In genomic region chr11:86807001-86807477, GRCm38 (mm10) we compare ENCODE assay signal across 8 mouse cellular contexts. TPM values are rescaled to one million over a fixed set of nuclear protein-coding genes. Genes with fewer than 3 reads are reported as not detected.
DNase-seq lines count a peak whose midpoint lies in the region; ATAC-seq lines count a peak whose summit lies in the region.

No protein-coding gene starts in this region.

- H3K27ac ChIP-seq in hindbrain, embryonic 16.5 days (ENCODE audit: low read depth, low read length) = peak overlapping the region; percentile 79

- no peaks in the 10 kb centered on the region for H3K9me3 ChIP-seq in hindbrain, embryonic 16.5 days (ENCODE audit: control insufficient read depth, low read length)

- peaks cover 6% of the 10 kb centered on the region for H3K4me1 ChIP-seq in hindbrain, embryonic 16.5 days (ENCODE audit: control insufficient read depth, insufficient read depth, low read depth, low read length)

- H3K4me3 ChIP-seq in hindbrain, embryonic 16.5 days (ENCODE audit: low read length) = peak overlapping the region; percentile 89

- no peaks in the 10 kb centered on the region for H3K27me3 ChIP-seq in hindbrain, embryonic 16.5 days (replicated peaks; ENCODE audit: control insufficient read depth, insufficient read depth, low read length)

- peak; percentile 31; the same call in 1 of the 2 replicates for ATAC-seq in cerebellum, adult (ENCODE audit: insufficient number of reproducible peaks, low FRiP score, low TSS enrichment)
- peak; percentile 85 for ATAC-seq in hindbrain, embryonic 16.5 days

- under 1% methylated on average over 25 of the region's 25 CpGs for WGBS in hindbrain, embryonic 16.5 days

- peak overlapping the region; percentile 87 for H3K4me2 ChIP-seq in hindbrain, embryonic 16.5 days (ENCODE audit: low read length)

- H3K36me3 ChIP-seq in hindbrain, embryonic 16.5 days (ENCODE audit: control insufficient read depth, insufficient read depth, low read length) = peaks cover 6% of the 10 kb centered on the region

- no peak for DNase-seq in cerebellum, adult 8-10 months
- peak; percentile 70 for DNase-seq in cerebellum, adult 9-10 months
- peak; percentile 69 for DNase-seq in forelimb bud, embryonic 11.5 days (ENCODE audit: low read depth, low spot score)
- DNase-seq in left cerebral cortex, adult 18-20 months (ENCODE audit: low spot score in 2 of 2) = peak; percentile 31 to 59
- DNase-seq in lung, postnatal 25 days (ENCODE audit: low spot score) = peak; percentile 51
- DNase-seq in ovary, postnatal 36 days (ENCODE audit: low spot score) = peak; percentile 56

- peak overlapping the region; percentile 72 for H3K9ac ChIP-seq in hindbrain, embryonic 16.5 days (ENCODE audit: low read depth, low read length)

RNA-seq across cellular contexts. Expression of gene Dhx40, which starts 0.5 kb away (rescaled TPM):
- polyA plus RNA-seq in hindbrain, embryonic 16.5 days (2015; fragmentation: Nextera tagmentation; extraction: Ambion mirVana) = 16.8 and 19.3 TPM in 2 replicates
- total RNA-seq in left cerebral cortex, adult 18-20 months (2021) = 10 to 100 TPM; 22.8 to 22.9 TPM

RNA-seq across cellular contexts. Expression of gene Cltc, which starts 49.7 kb away (rescaled TPM):
- polyA plus RNA-seq in hindbrain, embryonic 16.5 days (2015; fragmentation: Nextera tagmentation; extraction: Ambion mirVana) = 146 and 188 TPM in 2 replicates
- total RNA-seq in left cerebral cortex, adult 18-20 months (2021) = 100 to 1,000 TPM; 534 to 538 TPM
